Mouse (Mus musculus): ENCODE results near the gene Lrrc1.

The Lrrc1 gene

DNA sequence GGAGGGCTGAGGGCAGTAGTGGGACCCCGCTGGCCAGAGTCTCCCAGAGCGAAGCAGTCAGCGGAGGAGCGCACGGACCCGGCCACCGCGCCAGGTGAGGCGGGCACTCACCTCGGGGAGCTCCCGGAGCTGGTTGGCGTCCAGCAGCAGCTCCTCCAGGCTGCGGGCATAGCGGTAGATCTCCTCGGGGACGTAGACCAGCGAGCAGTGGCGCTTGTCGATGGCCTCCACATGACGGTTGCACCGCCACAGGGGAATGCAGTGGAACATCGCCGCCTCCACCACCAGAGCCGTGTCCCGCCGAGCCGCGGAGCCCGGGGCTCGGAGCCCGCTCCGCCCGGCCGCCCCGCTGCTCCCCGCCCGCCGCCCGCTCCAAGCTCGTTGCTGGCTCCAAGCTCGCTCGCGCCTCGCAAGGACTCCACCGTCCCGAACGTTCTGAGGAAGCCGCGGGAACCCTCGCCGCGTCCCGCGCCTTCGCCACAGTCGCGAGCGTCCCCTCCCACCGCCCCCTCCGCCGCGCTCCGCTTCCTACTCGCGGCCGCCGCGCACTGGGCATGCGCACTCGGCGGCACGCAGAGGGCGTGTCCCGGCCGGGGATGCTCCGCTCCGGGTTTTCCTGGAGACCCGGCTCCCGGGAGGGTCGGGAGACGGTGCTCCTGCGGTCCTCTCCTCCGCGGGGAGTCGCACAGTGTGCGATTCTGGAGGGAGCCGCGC lies at the start of gene Lrrc1:
Gene Lrrc1 (minus strand): TSS at position 517 of the 714 bp plus-strand sequence.
- in situ Hi-C loops (cut with MboI, MseI) = no loop called here

DNA sequence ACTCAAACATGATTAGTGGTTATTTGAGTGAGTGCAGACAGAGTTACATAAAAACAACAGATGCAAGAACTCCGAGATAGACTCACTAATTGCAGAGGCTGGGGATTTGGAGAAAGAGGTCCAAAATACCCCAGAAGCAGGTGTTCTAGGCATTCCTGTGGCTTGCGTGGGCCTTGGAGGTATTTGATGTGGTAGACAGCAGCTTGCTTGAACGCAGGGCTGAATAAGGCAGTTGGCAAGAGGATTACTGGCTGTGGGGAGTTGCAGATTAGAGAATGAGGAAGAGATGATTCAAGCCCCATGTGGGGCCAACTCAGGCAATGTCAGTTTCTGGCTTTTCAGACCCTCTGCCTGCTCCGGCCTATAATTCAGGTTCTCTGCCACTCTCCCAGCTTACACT lies 47.8 kb upstream of the Lrrc1 start:
- in situ Hi-C loops (cut with MboI, MseI) = no loop called here

DNA sequence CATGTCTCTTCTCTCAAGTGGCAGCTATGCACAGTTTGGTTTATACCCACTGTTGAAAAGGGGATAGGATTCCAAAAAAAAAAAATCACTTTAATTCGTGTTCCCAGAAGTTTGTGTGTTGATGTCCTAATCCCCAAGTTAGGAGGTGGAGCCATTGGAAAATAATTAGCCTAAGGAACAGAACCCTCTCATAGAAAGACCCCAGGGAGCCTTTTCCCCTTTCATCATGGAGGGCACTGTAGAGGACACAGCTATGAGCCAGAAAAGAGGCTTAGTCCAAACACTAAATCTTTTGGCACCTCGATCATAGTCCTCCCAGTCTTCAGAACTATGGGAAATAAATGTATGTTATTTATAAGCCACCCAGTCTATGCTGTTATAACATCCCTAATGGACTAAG lies 44.8 kb upstream of the Lrrc1 start:
- in situ Hi-C loops (cut with MboI, MseI) = no loop called here

GRCm38 (mm10) chr9:77587616-77588015 lies 42.9 kb upstream of the Lrrc1 start:
- in situ Hi-C loops (cut with MboI, MseI) = no loop called here

DNA sequence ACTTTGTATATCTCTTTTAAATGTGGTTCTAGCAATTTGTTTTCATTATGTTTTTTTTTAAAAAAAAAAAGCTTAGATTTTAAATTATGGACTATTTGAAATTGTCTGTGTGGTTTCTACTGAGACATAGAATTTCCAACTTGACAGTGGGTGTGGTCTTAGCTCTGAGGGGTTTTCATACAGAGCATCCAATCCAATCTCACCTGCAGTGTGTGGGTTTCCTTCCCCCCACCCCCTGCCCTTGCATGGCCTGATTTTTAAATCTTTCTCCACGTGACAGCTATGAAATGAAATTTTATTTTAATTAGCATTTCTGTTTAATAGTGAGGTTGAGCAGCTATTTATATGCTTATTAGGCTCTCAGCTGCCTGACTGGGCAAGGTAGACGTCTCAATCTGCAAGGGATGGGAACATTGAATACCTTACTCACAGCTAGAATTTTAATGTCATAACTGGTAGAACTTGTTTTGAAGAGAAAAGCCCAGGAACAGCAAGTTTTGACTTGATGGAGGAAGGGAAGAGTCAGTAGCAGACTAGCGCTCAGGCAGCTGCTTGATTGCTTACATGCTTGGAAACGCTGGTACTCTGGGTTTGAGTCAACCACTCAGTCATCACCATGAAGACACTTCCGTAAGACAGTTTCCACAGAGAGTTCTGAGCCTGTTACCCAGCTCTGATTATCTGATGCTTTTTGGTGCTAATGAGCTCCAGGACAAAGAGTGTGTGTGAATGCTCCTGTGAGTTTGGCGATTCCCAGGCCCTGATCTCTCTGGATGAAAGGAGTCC lies 42.3 kb upstream of the Lrrc1 start:
- in situ Hi-C loops (cut with MboI, MseI) = no loop called here

DNA sequence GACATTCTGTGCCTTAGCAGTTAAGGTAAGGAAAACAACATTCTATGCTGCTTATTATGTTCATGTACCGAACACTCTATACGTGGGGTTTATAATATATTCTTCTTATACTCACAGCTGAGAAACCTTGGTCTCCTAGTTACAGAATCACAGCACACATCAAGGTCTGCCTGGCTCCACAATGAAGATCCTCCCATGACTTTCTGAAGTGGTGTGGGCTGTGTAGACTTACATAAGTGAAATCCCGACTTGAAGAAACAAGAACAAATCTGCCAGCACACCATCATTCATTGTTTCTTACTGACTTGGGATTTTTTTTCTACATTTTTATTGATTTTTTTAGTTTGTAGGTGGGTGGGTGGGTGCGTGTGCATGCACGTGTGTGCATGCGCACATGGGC lies 40.1 kb upstream of the Lrrc1 start:
- in situ Hi-C loops (cut with MboI, MseI) = no loop called here

DNA sequence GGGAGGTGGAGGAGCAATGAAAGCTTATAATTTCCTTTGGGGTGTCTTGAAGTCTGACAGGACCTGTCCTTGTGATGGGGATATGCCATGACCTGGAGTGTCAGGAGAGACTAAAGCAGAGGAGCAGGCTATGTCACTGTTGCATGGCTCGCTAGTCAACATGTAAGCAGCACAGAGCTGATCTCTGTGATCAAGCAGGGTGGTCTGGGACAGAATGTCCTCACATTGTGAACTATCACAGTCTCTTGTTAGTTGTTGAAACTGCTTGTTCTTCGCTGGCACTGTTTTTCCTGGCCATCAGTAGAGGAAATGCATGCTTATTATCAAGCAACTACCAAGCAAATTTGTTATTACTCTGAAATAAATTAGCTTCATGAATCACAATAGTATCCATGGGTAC lies 38.6 kb upstream of the Lrrc1 start:
- in situ Hi-C loops (cut with MboI, MseI) = no loop called here

DNA sequence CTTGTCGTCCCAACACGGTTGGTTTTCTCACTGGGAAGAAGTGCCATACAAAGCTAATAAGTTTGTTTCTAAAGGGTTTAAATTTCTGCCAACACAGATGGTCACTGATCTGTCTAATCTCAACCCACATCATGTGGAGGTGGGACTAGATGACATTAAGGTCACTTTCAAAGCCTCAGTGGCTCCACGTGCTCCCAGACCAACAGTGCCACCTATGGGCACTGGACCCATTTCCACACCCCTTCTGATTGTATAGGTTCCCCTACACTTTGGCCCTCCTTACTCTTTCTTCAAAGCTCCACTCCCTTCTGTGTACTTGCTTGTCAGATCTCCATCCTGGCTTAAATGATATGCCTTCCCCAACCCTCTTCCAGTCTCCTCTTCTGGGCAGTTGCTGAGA lies 35.2 kb upstream of the Lrrc1 start:
- in situ Hi-C loops (cut with MboI, MseI) = no loop called here

- in situ Hi-C loops (cut with MboI, MseI) = no loop called here
These were observed 33.3 kb upstream of the Lrrc1 start for GRCm38 (mm10) chr9:77577931-77578330.

GRCm38 (mm10) chr9:77577409-77577808 lies 32.7 kb upstream of the Lrrc1 start:
- in situ Hi-C loops (cut with MboI, MseI) = no loop called here

GRCm38 (mm10) chr9:77576320-77576719 lies 31.6 kb upstream of the Lrrc1 start:
- in situ Hi-C loops (cut with MboI, MseI) = no loop called here

DNA sequence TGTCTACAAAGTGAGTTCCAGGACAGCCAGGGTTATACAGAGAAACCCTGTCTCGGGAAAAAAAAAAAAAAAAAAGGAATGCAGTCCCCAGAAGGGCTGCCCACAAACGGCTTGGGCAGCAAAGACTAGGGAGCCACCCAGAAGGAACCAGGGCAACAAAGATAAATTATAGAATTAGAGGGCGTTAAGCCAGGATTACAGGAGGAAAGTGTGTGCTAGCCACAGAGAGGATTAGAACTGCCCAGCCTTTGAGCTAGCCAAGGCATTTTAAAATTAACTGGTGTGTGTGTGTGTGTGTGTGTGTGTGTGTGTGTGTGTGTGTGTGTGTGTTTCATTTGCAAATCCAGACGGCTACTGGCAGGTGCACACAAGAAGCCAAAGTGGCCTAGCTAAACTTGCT lies 30.3 kb upstream of the Lrrc1 start:
- in situ Hi-C loops (cut with MboI, MseI) = loop anchor here in 1 of 2 experiments (5.0 kb wide), 1 partner anchor 168 kb away; no protein-coding TSS in a partner anchor

DNA sequence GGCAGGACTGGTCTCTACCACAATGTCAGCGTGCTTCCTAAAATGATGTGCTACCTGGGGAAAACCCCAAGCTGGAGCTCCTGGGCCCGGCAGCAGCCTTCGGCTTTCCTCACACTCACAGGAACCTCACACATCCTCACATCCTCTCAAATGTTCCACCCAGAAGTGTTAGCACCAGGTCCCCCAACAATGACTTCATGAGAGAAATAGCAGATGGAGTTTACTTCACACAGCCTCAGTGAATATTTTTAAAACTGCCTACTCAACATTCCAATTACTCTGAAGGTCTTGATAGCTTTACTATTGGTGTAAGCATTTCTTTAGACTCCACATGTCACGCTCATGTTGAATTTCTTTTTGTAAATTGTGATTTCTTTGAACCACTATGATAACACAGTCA lies 27.2 kb upstream of the Lrrc1 start:
- in situ Hi-C loops (cut with MboI, MseI) = loop anchor here in 1 of 2 experiments (5.0 kb wide), 1 partner anchor 165 kb away; no protein-coding TSS in a partner anchor

- in situ Hi-C loops (cut with MboI, MseI) = no loop called here
These were observed 24.3 kb upstream of the Lrrc1 start for GRCm38 (mm10) chr9:77568789-77569506.

DNA sequence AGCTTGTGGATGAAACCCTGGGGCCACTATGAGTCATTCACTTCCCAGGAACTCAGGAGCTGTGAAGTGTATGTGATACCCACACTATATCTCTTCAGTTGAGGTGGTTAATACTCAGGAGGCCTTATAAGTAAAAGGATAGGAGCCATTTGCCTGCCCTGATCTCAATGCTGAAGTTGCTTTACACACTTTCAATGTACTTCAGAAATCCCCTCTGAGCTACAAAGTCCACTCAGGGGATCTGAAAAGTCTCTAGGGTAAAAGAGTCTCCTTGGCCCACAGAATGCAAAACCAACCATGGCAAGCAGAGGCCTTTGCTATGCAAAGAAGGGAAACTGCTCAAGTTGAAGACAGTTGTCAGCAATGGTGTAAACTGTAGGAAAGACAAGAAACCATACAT lies 17.2 kb upstream of the Lrrc1 start:
- in situ Hi-C loops (cut with MboI, MseI) = no loop called here

DNA sequence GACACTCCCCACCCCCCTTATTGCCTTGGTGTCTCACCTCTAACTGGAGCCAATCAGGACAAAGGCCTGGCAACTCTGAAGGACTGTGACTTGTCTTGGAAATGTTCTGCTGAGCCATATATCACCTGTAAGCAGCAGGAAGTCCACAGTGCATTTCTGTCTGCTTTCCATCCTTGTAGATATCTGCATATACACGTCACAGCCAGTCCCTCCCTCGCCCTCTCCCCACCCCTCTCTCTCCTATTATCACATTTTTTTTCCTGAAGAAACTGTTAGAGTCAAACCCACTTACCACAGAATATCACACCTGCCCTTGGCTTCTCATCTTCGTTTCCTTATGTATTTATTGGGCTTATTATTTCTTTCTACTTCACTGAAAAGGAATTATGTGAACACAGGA lies 13.3 kb upstream of the Lrrc1 start:
- in situ Hi-C loops (cut with MboI, MseI) = no loop called here

DNA sequence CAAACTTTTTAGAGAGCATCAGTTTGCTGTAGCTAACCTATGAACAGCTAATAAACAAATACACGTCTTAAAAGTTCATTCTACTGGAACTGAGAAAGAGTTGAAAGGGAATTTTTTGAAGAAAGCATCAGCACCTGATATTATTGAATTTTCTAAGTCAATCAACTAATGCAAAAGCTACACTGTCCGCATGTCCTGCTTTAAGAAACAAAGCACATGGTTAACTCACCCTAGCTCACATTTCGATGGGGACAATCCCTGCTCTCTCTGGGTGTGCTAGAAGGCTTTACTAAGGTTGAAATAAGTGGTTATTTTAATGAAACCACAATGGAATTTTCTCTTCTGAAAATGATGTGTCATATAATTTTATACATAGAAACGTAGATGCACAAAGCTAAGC lies 12.5 kb upstream of the Lrrc1 start:
- in situ Hi-C loops (cut with MboI, MseI) = no loop called here

GRCm38 (mm10) chr9:77556435-77556834 lies 11.8 kb upstream of the Lrrc1 start:
- in situ Hi-C loops (cut with MboI, MseI) = no loop called here

- in situ Hi-C loops (cut with MboI, MseI) = no loop called here
These were observed 8.8 kb upstream of the Lrrc1 start for GRCm38 (mm10) chr9:77553465-77553864.

DNA sequence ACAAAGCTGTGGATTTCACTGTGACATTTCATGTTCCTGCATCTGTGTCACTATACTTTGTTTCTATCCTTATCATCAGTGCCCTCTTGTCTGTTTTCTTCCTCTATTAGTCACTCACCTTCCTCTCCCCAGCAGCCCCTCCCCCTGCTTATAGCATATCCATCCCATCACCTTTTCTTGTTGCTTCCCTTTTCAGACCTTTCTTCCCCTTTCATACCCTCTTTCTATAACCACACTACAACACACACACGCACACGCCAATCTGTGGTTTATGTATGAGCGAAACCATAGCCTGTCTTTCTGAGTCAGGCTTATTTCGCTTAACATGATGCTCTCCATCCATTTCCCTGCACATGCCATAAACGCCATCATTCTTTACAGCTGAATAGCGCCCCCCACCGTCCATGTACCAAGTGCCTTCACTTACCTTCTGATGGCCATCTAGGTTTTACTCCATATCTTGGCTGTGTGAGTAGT lies 6.4 kb upstream of the Lrrc1 start:
- in situ Hi-C loops (cut with MboI, MseI) = no loop called here

DNA sequence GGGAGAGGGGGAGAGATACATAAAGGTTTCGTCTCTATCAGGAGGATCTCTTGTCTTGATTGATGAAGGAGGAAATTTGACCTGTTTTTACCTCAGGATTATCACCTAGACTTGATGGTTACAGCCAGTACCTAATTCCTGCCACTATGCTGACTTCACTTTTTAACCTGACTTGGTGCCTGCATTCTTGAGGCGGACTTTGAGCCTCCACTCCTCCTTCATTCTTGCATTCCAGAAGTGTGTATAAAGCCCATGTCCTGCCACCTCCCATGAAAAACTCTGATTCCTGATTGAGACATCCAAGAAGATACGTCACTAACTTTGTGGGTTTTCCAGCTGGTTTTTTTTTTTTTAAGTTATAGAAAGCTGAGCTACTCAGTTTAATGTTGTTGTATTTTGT lies 1.3 kb upstream of the Lrrc1 start:
- in situ Hi-C loops (cut with MboI, MseI) = no loop called here

DNA sequence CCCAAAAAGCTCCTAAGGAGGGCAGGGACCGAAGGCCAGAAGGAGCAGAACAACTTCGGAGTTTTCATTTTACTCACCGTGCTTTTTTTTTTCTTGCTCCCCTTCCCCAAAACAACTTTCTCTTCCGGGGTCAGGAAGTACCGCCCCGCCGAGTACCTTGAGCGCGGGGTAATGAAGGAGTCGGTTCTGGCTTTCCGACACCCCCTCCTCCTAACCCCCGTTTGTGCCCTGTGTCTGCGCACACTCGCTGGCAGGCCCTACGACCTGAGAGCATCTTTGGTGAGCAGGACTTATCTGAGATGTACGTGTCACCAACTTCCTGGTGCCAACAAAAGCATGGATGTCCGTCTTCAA lies 375 bp upstream of the Lrrc1 start:
- in situ Hi-C loops (cut with MboI, MseI) = no loop called here
